Mouse (Mus musculus): Measurements from ENCODE around the gene Gm5861.
"Not testable (repeated sequence)": the region's sequence is repeated elsewhere in the genome, so short reads cannot be mapped to it uniquely, and the experiment has no call there.

Gm5861 gene

DNA sequence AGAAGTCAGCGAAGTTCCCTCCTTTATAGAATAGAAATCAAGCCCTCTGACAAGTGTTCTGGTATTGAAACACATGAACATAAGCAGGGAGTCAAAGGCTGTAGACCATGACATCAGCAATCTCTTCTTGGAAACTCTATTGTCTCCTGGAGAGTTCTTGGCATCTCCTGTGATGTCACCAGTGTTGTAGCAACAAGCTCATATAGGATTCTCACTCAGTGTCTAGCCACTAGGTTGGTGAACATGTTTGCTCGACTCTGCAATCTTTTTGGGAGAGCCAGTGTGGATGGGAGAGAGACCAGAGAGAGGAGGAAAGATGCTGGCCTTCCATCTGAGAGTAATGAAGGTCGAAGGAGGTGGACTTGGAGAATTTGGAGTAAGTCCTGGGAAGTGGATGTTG lies at the start of gene Gm5861:
TSS of gene Gm5861 (plus strand) at position 301 of the 400 bp plus-strand sequence.
- not testable (repeated sequence) for DNase-seq (ENCODE audit: low spot score in 2 of 2)

- peak in 1 of 2 experiments; percentile 11 for DNase-seq (ENCODE audit: low spot score in 2 of 2)
Observed at GRCm38 (mm10) chr5:11138031-11138430, 44.8 kb upstream of the Gm5861 start.
